Mouse (Mus musculus) lung, adult 2 months (tissue): ENCODE measurements at regions not wholly inside any gene's neighbourhood (a gene's known extent, or its start where the extent isn't known, plus 50 kb on each side); places are given as distances from the start of the nearest gene placed in this dataset.

Experiments used
- CTCF ChIP-seq: fragments of 200-500 bp; IDR thresholded peaks from 2 replicates; pipeline ENCODE4 v1.5.1; 2011; ENCODE audit warnings: mild to moderate bottlenecking, low read length, control low read depth; ENCODE audit not compliant: insufficient read depth
- POLR2A ChIP-seq: fragments of 200-500 bp; IDR thresholded peaks from 2 replicates; pipeline ENCODE4 v1.6.1; 2011; ENCODE audit warnings: low read depth, mild to moderate bottlenecking, control low read depth, low read length, borderline replicate concordance; ENCODE audit errors: extremely low read depth

GRCm38 (mm10) chr4:154747006-154747343 is 79.3 kb upstream of the Actrt2 start:
- TF ChIP-seq CTCF: no peak
- TF ChIP-seq POLR2A: no peak
